Mouse (Mus musculus): ENCODE data around the gene Qsox1.

The Qsox1 gene

GRCm38 (mm10) chr1:155812581-155813499, at the start of gene Qsox1:
Gene Qsox1, minus strand, starts transcription at chr1:155812889.
- in situ Hi-C loops (cut with MseI, MboI), result no loop called here

GRCm38 (mm10) chr1:155854926-155855702, 42.4 kb upstream of the Qsox1 start:
- in situ Hi-C loops (cut with MseI, MboI), result no loop called here

- in situ Hi-C loops (cut with MseI, MboI), result no loop called here
These were observed 40.3 kb upstream of the Qsox1 start for GRCm38 (mm10) chr1:155853009-155853408.

GRCm38 (mm10) chr1:155844235-155844634, 31.5 kb upstream of the Qsox1 start:
- in situ Hi-C loops (cut with MseI, MboI), result no loop called here

- in situ Hi-C loops (cut with MseI, MboI), result no loop called here
These were observed 30.8 kb upstream of the Qsox1 start for GRCm38 (mm10) chr1:155843538-155843937.

- in situ Hi-C loops (cut with MseI, MboI), result no loop called here
These were observed 23.0 kb upstream of the Qsox1 start for GRCm38 (mm10) chr1:155835667-155836066.

GRCm38 (mm10) chr1:155833610-155834009, 20.9 kb upstream of the Qsox1 start:
- in situ Hi-C loops (cut with MseI, MboI), result no loop called here

GRCm38 (mm10) chr1:155831958-155832357, 19.3 kb upstream of the Qsox1 start:
- in situ Hi-C loops (cut with MseI, MboI), result no loop called here

- in situ Hi-C loops (cut with MseI, MboI), result no loop called here
These were observed 18.2 kb upstream of the Qsox1 start for GRCm38 (mm10) chr1:155830861-155831260.

- in situ Hi-C loops (cut with MseI, MboI), result no loop called here
These were observed 15.1 kb upstream of the Qsox1 start for GRCm38 (mm10) chr1:155827703-155828295.

GRCm38 (mm10) chr1:155826803-155827395, 14.2 kb upstream of the Qsox1 start:
- in situ Hi-C loops (cut with MseI, MboI), result no loop called here

GRCm38 (mm10) chr1:155825940-155826716, 13.4 kb upstream of the Qsox1 start:
- in situ Hi-C loops (cut with MseI, MboI), result no loop called here

- in situ Hi-C loops (cut with MseI, MboI), result no loop called here
These were observed 8.0 kb upstream of the Qsox1 start for GRCm38 (mm10) chr1:155820646-155821045.

- in situ Hi-C loops (cut with MseI, MboI), result no loop called here
These were observed 3.5 kb upstream of the Qsox1 start for GRCm38 (mm10) chr1:155816167-155816566.

- in situ Hi-C loops (cut with MseI, MboI), result no loop called here
These were observed 601 bp downstream of the Qsox1 start for GRCm38 (mm10) chr1:155811995-155812580.

- in situ Hi-C loops (cut with MseI, MboI), result no loop called here
These were observed 2.1 kb downstream of the Qsox1 start for GRCm38 (mm10) chr1:155810616-155811015.

- in situ Hi-C loops (cut with MseI, MboI), result no loop called here
These were observed 2.8 kb downstream of the Qsox1 start for GRCm38 (mm10) chr1:155809706-155810442.

GRCm38 (mm10) chr1:155808261-155808660, 4.4 kb downstream of the Qsox1 start:
- in situ Hi-C loops (cut with MseI, MboI), result no loop called here

GRCm38 (mm10) chr1:155805607-155806006, 7.1 kb downstream of the Qsox1 start:
- in situ Hi-C loops (cut with MseI, MboI), result no loop called here
